Mouse (Mus musculus): ENCODE measurements around the gene Prodh2. TPM values are rescaled to one million over a fixed set of nuclear protein-coding genes. Genes with fewer than 3 reads are reported as not detected.

Gene Prodh2
- total RNA-seq, 2 experiments from 2014 or later, result not detected

Small RNA genes within 50 kb of the gene (microRNA-seq; reads per million reads assigned to microRNA genes)
- 1.3 to 1.5 reads per million in 2 experiments for gene Gm38670

Other genes starting within 250 kb of the Prodh2 start
- gene Thap8, start 213.5 kb upstream of the Prodh2 start, total RNA-seq (2021), result under 1 TPM; 0.16 to 0.29 TPM
- gene Wdr62, start 213.2 kb upstream of the Prodh2 start, total RNA-seq (2021), result 1 to 10 TPM; 2.9 to 3.1 TPM
- 10 to 100 TPM; 18.2 to 20.9 TPM for gene Clip3, start 201.9 kb upstream of the Prodh2 start, total RNA-seq (2021)
- gene Alkbh6, start 184.9 kb upstream of the Prodh2 start, total RNA-seq (2021), result 10 to 100 TPM; 16.0 to 17.4 TPM
- gene Syne4, start 178.8 kb upstream of the Prodh2 start, total RNA-seq (2021), result 1 to 10 TPM; 1.0 to 1.1 TPM
- under 1 TPM; 0.51 to 0.78 TPM for gene E130208F15Rik, start 171.9 kb upstream of the Prodh2 start, total RNA-seq (2021)
- 10 to 100 TPM in 1 of 2 experiments, 1 to 10 TPM in 1; 7.8 to 10.6 TPM for gene Sdhaf1, start 169.7 kb upstream of the Prodh2 start, total RNA-seq (2021)
- gene Lrfn3, start 130.8 kb upstream of the Prodh2 start, total RNA-seq (2021), result 1 to 10 TPM; 1.5 to 1.8 TPM
- gene Tyrobp, start 79.9 kb upstream of the Prodh2 start, total RNA-seq (2021), result 10 to 100 TPM in 1 of 2 experiments, 1 to 10 TPM in 1; 7.8 to 10.4 TPM
- gene Hcst, start 73.8 kb upstream of the Prodh2 start, total RNA-seq (2021), result under 1 TPM in 1 of 2 experiments, not detected in 1; 0.94 TPM
- under 1 TPM; 0.21 to 0.33 TPM for gene Nfkbid, start 71.9 kb upstream of the Prodh2 start, total RNA-seq (2021)
- 1 to 10 TPM; 1.9 to 2.3 TPM for gene Aplp1, start 48.1 kb upstream of the Prodh2 start, total RNA-seq (2021)
- not detected for gene Kirrel2, start 35.9 kb upstream of the Prodh2 start, total RNA-seq (2021)
- gene Nphs1, start 35.3 kb upstream of the Prodh2 start, total RNA-seq (2021), result not detected
- 1 to 10 TPM in 1 of 2 experiments, under 1 TPM in 1; 0.98 to 2.4 TPM for gene Arhgap33, start 41.4 kb downstream of the Prodh2 start, total RNA-seq (2021)
- 100 to 1,000 TPM; 455 to 476 TPM for gene Hspb6, start 58.6 kb downstream of the Prodh2 start, total RNA-seq (2021)
- gene Proser3, start 58.7 kb downstream of the Prodh2 start, total RNA-seq (2021), result 1 to 10 TPM; 3.9 to 4.8 TPM
- 1 to 10 TPM; 8.4 to 9.1 TPM for gene Lin37, start 66.2 kb downstream of the Prodh2 start, total RNA-seq (2021)
- gene U2af1l4, start 69.7 kb downstream of the Prodh2 start, total RNA-seq (2021), result 10 to 100 TPM; 49.6 to 50.1 TPM
- gene Gm49396, start 69.7 kb downstream of the Prodh2 start, total RNA-seq (2021), result 1 to 10 TPM in 1 of 2 experiments, under 1 TPM in 1; 0.74 to 1.7 TPM
- 10 to 100 TPM; 83.4 to 92.7 TPM for gene Psenen, start 70.0 kb downstream of the Prodh2 start, total RNA-seq (2021)
- gene Igflr1, start 71.8 kb downstream of the Prodh2 start, total RNA-seq (2021), result under 1 TPM; 0.60 to 0.88 TPM
- gene Kmt2b, start 95.1 kb downstream of the Prodh2 start, total RNA-seq (2021), result 10 to 100 TPM; 14.1 to 15.2 TPM
- gene Zbtb32, start 105.3 kb downstream of the Prodh2 start, total RNA-seq (2021), result not detected
- gene Upk1a, start 119.2 kb downstream of the Prodh2 start, total RNA-seq (2021), result under 1 TPM; 0.14 to 0.16 TPM
- 1,000 to 10,000 TPM; 1,322 to 1,882 TPM for gene Cox6b1, start 132.5 kb downstream of the Prodh2 start, total RNA-seq (2021)
- not detected for gene Etv2, start 142.2 kb downstream of the Prodh2 start, total RNA-seq (2021)
- 10 to 100 TPM; 35.4 to 37.3 TPM for gene Rbm42, start 156.7 kb downstream of the Prodh2 start, total RNA-seq (2021)
- 1 to 10 TPM; 2.8 to 2.9 TPM for gene Haus5, start 171.4 kb downstream of the Prodh2 start, total RNA-seq (2021)
- gene Pmis2, start 178.0 kb downstream of the Prodh2 start, total RNA-seq (2021), result 1 to 10 TPM; 2.3 to 2.6 TPM
- gene 2200002J24Rik, start 205.3 kb downstream of the Prodh2 start, total RNA-seq (2021), result not detected
- gene Atp4a, start 218.6 kb downstream of the Prodh2 start, total RNA-seq (2021), result under 1 TPM; 0.16 to 0.41 TPM
- gene Tmem147, start 235.9 kb downstream of the Prodh2 start, total RNA-seq (2021), result 100 to 1,000 TPM; 222 to 233 TPM

Data from gastrocnemius, postnatal 14 days (tissue).